Mouse (Mus musculus): ENCODE data around the gene Card19. TPM values are rescaled to one million over a fixed set of nuclear protein-coding genes. Genes with fewer than 3 reads are reported as not detected.

The Card19 gene
- 10 to 100 TPM; 11.8 to 13.0 TPM for total RNA-seq (2021)
- long read RNA-seq, transcript Card19-201 (6 exons, 804 nt) = major isoform, 6 of 18 reads
- long read RNA-seq, partial matches to known transcripts = 0 of 18 reads
- long read RNA-seq, other reads (novel, unspliced or antisense) = 10 of 18 reads

DNA sequence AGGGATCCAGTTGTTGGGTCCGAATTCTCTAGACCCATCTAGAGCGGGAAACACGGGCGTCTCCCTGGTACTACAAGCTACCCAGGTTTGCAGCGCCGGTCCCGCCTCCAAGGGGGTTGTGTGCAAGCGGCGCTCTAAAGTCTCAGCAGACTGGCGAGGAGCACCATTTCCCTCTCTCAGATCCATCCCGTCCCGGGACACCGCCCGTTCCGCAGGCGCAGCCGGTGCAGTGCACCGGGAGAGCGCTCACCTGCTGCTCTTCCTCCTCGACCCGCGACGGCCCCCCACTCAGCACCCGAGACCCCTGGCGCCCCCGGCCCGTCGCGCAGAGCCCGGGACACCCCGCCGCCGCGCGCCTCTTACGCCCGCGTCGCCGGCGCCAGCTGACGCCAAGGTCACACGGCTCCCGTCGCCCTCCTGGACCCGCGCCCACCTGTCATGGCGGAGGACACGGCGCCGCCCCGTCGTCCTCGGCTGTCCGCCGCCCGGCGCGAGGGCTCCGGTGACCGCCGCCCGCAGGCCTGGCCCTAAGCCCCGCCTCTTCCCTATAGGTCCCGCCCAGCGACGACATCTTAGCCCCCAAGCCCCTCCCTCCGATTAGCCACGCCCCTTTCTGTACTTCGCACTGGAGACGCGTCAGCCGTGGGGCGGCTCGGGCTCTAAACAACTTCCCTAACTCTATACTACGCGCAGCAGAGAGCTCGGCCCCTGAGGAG lies at the start of gene Card19:
Card19 (minus strand) TSS at position 534 of the 716 bp plus-strand sequence.
- DNase-seq (ENCODE audit: low spot score in 2 of 2) = peak; percentile 82 to 91

DNA sequence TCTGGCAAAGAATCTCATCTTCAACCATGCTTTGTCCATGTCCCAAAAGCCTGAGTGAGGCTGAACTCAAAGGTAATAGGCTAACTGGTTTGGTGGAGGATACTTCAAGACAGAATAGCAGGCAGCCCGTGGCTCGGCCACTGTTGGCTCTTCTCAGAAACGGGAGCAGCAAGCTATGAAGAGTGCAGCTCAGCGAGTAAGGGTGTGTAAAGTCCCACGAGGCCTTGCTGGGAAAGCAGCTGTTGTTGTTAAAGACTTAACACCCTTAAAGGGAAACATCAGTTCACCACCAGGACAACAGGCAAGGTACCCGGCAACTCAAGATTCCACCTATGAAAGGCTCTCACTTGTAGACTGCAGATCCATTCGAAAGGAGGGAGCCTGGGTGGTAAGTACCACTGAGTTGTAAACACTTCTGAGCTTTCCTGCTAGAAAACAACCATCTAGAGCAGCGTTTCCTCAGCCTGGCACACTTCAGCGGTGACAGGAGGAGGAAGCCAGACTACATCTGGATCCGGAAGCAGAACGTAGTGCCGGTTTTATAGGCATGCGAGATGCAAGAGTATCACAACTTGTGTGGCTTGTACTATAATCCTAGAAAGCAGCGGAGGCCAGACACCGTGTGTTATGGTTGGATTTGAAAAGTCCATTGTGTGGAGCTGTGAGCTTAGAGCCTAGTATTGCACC lies 44.3 kb upstream of the Card19 start:
- no peak for DNase-seq (ENCODE audit: low spot score in 2 of 2)

GRCm38 (mm10) chr13:49257819-49258313 lies 42.0 kb upstream of the Card19 start:
- DNase-seq (ENCODE audit: low spot score in 2 of 2) = no peak

DNA sequence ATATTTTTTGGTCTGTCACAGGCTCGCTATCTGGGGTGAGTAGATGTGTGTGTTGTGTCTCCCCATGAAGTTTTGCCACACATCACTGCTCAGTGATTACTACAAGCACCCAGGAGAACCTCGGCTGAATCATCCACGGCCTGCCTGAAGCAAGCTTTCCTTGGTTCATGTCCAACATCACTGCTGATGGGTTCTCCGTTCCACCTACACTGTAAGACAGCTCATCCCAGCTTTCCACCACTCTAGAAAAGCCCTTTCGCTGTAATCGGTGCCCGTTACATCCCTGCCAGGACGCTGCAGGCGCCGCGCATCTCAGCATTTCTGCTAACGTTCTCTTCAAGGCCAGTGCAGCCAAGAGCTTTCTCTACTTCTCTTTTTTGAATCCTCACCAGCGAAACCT lies 36.9 kb upstream of the Card19 start:
- DNase-seq (ENCODE audit: low spot score in 2 of 2) = peak; percentile 17 to 51

DNA sequence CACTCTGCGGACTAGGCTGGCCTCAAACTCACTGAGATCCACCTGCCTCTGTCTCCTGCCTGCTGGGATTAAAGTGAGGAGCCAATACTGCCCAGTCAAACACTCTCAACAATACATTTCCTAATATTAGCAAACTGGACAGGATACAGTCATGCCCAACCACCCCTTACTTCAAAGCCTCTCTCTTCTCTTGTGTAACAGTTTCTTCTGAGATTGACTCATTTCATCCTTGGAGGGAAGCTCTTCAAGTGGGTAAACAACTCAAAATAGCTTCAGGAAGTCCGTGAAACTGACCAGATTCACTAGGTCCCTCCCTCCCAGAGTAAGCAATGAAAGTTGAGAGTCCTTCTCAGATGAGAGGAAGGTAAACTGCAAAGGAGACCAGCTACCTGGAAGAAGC lies 36.3 kb upstream of the Card19 start:
- no peak for DNase-seq (ENCODE audit: low spot score in 2 of 2)

DNA sequence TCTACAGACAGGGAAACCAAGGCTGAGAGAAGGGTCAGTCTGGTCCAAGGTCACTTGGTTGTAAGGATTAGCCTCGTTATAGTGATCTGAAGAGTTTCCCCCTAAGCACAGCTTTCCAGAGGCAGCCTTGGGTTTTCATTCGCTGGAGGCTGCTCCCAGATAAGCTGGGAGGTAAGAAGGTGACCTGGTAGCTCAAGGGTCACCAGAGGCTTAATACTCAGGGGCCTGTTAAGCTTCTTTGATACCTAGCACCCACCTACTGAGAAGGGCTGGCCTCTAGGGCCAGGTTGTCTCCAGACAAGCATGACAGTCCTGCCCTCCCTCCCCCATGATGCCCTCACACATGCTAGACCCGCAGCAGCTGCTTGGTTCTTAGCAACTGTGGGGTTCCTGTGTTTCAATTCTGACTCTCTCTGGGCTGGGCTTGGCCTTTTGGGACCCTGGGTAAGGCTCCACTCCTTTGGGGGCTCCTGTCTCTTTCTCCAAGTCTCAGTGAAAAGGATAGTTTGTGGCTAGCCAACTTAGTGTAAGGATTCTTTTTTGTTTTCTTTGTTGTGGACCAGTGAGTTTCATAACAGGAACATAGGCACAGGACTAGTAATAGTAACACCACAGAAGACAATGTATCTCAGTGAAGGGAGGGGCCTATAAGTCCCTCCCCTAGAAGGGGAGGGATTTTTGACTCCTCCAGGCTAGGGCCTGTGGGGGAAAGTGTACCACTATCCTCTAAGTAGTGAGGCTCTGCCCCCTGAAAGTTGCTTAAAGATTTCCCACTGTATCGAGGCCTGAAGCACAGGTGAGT lies 35.1 kb upstream of the Card19 start:
- DNase-seq (ENCODE audit: low spot score in 2 of 2) = no peak

GRCm38 (mm10) chr13:49249634-49250033 lies 33.8 kb upstream of the Card19 start:
- DNase-seq (ENCODE audit: low spot score in 2 of 2) = no peak

DNA sequence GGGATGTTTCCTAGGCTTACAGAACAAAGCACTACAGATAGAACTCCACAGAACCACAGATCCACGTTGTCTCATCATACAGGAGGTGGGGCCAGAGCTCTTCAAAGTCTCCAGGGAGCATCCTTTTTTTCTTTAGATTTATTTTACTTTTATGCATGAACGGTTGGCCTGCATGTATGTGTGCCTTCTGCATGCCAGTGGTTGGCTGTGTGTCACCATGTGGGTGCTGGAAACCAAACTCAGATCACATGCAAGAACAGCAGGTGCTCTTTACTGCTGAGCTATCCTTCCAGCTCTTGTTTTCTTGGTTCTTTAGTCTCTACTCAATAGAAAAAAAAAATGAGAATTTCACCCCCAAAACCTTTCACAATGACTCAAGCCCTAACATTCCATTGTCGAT lies 33.1 kb upstream of the Card19 start:
- no peak for DNase-seq (ENCODE audit: low spot score in 2 of 2)

GRCm38 (mm10) chr13:49248467-49248862 lies 32.6 kb upstream of the Card19 start, which contains the start of gene Susd3:
Susd3 (minus strand) TSS chr13:49248706.
- no peak for DNase-seq (ENCODE audit: low spot score in 2 of 2)

DNA sequence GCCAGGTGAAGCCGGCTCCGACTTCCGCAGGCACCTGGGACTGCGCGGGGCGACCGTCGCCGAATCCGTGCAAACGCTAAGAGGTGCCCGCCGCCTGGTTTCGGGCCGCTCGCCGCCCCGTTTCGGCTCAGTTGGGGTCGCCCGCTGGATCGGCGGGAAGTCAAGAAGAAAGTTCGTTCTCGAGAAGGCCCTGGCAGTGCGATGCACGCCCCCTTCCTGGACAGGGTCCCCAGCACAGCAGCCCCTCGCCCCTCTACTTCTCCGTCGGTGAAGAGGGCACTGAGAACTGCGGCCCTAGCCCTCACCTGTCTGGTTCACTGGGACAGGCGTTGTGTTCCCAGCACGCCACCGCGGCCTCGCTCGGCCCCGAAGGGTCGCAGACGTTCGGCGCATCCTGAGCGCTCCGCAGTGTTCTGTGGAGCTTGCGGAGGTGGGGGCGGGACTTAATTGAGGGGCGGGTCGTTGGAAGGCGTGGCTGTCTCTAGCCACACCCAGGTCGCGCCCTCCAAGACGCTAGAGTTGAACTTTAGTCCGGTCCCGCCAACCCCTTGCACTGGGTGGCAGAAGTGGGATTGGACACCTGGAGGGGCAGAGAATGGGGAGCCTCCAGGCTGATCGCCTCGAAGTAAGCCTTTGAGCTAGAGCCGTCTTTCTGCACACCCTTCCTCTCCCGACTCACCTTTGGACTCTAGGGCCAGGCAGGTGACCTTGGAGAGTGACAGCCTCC lies 32.1 kb upstream of the Card19 start:
- no peak for DNase-seq (ENCODE audit: low spot score in 2 of 2)

DNA sequence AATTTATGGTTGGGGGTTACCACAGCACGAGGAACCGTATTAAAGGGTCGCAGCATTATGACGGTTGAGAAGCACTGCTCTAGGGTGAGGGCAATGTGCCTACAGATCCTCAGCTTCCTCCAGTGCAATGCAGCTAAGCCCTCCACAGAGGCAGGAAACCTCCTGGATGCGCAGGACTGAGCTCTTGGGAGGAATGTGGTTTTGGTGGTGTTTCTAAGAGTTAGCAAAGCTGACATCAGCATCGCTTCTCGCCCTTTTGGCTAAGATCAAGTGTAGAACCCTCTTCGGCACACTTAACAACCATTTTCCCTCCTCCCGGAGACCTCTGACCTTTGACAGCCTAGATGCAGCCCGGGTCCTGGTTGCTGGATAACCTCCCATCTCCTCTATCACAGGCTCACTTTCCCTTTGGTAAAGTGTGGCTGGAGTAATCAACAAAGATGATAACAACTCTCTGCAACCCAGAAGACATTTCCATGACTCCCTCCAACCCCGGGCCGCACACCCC lies 31.4 kb upstream of the Card19 start:
- no peak for DNase-seq (ENCODE audit: low spot score in 2 of 2)

DNA sequence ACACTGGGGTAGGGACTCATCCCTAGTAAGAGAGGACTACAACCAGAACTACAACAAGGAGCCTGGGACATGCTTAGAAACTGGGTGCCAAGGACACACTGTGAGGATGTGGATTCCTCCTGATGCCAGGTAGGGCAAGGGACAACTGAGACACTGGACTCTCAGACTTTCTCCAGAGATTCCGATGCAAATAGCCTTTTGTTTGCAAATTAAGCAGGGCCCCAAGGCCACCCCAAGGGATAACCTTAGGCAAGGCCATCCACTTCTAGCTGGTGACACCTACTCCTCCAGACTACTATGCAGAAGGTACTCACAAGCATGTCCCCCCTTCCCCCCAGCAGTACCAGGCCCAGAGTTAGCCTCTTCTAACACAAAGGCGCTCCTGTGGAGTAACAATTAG lies 30.8 kb upstream of the Card19 start:
- DNase-seq (ENCODE audit: low spot score in 2 of 2) = no peak

DNA sequence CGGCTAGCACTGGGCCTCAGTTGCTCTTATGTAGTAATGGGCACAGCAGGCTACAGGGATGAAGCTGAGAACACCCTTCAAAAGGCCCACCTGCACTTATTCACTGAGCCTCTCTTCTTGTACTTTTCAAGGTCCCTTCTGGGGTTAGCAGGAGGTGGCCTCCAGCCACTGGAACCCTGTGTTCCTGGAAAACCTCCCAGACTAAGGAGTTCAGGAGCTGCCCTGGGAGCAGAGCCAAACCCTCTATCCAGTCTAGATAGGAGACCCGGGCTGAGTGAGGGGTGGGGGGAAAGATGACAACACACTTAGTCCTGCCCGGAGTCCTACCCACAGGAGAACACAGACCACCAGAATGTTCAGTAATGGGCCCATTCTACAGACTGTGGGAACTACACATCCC lies 30.2 kb upstream of the Card19 start:
- no peak for DNase-seq (ENCODE audit: low spot score in 2 of 2)

DNA sequence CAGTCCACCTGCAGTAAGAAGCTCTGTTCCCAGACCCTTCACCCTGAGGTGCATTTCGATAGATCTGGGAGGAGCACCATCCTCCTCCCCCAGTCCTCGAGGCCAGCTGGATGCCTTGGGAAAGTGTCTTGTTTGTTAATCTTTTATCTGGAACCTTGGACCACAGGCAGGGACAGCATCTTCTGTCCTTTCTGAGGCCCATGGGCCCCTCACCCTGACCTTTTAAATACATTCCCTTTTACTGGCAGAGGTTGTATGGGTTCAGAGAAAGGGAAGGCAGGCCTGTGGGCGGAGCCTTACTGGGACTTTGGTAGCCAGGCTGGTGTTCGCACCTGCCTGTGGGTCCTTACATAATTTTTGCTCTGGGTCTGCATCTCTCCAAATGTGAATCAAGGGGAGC lies 29.4 kb upstream of the Card19 start:
- no peak for DNase-seq (ENCODE audit: low spot score in 2 of 2)

DNA sequence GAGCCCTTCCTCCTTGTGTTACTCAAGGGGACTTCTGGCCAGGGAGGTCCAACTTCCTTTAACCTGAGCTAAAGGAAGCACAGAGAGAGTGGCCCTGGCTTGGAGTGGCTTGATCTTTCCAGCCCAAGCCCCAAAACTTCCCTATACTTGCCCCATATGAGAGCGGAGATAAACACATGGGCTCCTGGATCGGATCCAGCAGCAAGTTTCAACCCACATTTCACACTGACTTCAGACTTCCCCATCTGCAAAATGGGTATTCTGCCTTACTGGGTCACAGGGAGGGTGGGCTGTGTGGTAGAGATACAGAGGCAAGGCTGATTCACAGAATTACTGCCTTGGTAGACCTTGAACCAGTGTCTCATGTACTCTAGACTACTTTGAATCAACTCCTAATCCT lies 27.7 kb upstream of the Card19 start:
- DNase-seq (ENCODE audit: low spot score in 2 of 2) = no peak

DNA sequence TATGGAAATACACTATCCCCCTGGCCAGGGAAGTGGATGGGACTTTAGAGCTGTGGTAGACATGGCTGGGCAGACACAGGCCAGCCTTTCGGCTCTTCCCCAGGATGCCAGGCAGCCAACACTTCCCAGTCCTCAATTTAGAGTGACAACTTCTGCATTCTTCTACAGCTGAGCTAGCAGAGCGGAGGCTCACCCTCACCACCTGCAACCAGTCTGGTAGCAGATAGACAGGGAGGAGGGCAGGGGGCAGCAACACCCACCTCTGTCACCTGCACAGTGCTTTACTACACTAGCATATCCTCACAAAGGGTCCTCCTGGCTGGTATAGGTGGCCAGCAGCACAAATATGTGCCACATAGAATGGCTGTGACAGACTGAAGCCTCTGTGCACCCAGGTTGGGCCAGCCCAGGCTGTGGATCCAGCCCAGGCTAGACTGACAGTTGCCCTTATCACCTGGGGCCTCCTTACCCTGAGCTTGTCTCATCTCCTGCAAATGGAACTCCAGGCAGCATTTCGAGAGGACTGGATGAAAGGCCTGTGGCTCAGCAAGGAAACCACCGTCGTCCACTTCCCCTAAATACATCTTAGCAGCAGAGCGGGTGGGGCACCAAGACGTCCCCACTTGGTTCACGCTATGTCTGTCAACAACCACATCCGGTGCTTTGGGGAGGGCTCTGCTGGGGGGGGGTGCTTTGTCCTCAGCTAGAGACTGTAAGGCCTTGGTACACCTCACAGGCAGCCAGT lies 26.7 kb upstream of the Card19 start:
- no peak for DNase-seq (ENCODE audit: low spot score in 2 of 2)

- no peak for DNase-seq (ENCODE audit: low spot score in 2 of 2)
Observed at GRCm38 (mm10) chr13:49238737-49239136, 22.9 kb upstream of the Card19 start.

DNA sequence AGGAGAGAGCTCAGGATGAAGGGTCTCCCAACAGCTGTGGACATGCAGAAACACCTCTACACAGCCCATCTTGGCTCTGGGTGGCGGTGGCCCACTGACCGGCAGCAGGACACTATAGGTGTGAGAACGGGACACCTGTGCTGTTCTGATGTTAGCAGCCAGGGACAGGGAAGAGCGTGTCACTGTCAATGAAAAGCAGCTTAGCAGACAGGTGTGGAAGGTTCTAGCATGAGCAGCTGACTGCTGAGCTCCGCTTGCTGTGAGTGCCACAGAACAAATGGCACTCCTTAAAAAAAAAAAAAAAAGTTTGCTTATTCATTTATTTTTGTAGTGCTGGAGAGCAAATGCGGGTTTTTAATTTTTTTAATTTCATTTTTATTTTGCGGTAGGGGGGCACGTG lies 21.8 kb upstream of the Card19 start:
- DNase-seq (ENCODE audit: low spot score in 2 of 2) = no peak

DNA sequence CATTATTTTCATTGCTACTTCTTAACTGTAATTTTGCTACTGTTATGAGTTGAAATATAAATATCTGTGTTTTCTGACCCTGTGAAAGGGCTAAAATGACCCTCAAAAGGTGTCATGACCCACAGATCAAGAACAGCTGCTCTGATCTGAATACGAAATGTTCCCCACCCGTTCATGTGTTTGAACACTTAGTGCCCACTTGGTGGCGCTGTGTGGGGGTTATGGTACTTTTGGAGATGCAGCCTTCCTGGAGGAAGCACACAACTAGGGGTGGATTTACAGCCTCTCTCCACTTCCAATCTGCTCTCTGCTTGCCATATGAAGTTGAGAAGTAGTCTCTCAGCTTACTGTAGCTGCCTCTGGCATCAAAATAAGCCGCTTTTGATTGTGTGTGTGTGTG lies 18.9 kb upstream of the Card19 start:
- no peak for DNase-seq (ENCODE audit: low spot score in 2 of 2)

Measured in layer of hippocampus, adult 18-20 months (tissue).